Mouse (Mus musculus): Measurements from ENCODE around the gene Commd6.
A peak's percentile ranks its signal among the peaks of the same experiment; 100 is the strongest.

Gene Commd6

GRCm38 (mm10) chr14:101640153-101640843, at the start of gene Commd6:
Gene Commd6, minus strand, starts transcription at chr14:101640686.
- DNase-seq (ENCODE audit: low spot score) = peak; percentile 91

DNA sequence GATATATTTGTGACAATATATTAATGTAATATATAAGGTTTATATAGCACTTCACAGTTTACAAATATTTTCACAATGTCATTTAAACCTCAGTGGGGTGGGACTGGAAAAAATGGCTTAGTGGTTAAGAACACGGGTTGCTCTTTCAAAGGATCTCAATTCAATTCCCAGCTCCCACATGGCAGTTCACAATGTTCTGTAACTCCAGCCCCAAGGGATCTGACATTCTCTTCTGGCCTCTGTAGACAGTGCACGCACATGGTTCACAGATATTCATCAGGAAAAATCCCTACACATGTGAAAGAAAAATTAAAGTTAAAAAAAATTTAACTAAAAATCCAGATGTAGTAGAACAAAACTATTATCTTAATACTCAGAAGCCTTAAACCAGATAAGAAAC, 47.9 kb upstream of the Commd6 start:
- no peak for DNase-seq (ENCODE audit: low spot score)

DNA sequence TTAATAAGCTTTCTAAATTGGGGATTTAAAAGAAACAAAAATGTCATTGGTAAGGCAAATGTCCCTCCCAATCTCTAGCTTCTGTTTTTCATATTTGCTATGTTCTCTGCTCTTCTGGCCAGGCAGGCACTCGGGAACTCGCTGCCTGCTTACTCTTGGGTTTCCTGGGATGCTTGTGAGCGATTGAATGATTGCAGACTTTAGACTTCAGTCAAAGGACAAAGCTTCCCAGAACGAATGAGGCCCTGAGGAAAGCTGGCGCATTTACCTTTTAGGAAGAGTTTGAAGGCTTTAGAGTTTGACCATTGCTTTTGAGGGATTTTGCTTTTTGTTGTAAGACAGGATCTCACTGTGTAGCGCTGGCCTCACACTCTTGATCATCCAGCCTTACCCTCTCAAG, 47.2 kb upstream of the Commd6 start:
- no peak for DNase-seq (ENCODE audit: low spot score)

DNA sequence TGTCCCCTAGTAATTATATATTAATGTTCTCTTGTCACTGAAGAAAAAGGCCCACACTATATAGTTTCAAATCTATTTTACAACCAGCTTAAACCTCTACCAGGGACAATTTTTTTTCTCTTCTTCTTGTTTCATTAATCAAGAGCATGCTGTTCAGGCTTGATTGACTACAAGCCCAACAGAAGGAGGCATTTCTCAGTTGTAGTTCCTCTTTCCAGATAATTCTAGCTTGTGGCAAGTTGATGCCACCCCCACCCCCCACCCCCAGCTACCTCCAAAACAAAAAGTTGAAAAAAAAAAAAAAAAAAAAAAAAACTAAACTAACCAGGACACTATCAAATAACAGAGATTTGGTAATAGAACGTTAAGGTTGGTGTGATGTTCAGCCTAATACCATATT, 31.7 kb upstream of the Commd6 start:
- no peak for DNase-seq (ENCODE audit: low spot score)

DNA sequence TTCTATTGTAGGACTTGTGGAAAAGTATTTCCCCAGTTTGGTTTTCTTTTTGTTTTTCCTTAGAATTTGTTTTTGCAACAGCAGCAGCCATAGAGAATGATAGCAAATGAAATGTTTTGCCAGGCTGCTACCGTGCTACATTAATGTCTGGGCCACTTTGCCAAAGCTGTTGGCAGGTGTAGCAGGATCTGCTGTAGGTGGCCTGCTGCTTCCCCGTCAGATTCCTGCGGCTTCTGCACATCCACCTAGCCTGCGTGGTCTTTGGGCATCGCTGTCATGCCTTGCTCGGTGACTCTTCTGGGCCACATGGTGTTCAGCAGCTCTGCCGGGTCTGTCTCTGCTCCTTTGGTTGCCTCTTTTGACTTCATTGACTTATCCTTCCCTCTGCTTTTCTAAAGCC, 28.1 kb upstream of the Commd6 start:
- no peak for DNase-seq (ENCODE audit: low spot score)

DNA sequence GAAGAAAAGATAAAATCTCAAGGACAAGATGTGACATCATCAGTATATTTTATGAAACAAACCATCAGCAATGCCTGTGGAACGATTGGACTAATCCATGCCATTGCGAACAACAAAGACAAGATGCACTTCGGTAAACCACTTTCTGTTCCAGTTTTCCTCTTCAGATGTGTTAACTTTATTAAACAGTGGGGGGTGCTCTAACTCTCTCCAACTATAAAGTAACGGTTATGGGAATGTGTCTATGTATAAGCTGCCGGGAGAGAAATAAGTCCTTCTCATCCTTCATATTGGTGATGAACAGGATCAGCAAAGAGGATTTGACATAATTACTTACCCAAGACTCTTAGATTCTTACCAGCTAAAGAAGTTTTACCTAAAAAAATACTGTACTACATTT, 26.1 kb upstream of the Commd6 start:
- no peak for DNase-seq (ENCODE audit: low spot score)

DNA sequence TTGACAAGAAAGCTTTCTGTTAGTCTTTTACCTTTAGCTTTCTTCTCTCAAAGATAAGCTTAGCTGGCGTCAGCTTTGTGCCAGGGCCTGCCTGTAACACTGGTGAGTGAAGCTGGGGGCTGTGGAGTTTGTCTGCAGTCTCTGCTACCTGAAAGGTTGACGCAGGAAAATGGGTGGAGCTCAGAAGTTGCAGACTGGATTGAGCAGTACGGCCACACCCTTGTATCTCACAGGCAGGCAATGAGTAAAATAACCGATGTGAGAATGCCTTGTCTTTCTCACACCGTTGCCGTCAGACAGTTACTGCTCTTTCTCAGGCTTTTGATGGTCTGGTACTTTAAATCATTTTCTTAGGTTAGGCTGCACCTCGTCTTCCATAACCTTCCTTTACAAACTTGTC, 25.6 kb upstream of the Commd6 start:
- DNase-seq (ENCODE audit: low spot score) = no peak

- DNase-seq (ENCODE audit: low spot score) = no peak
Observed at GRCm38 (mm10) chr14:101664274-101664673, 23.8 kb upstream of the Commd6 start.

DNA sequence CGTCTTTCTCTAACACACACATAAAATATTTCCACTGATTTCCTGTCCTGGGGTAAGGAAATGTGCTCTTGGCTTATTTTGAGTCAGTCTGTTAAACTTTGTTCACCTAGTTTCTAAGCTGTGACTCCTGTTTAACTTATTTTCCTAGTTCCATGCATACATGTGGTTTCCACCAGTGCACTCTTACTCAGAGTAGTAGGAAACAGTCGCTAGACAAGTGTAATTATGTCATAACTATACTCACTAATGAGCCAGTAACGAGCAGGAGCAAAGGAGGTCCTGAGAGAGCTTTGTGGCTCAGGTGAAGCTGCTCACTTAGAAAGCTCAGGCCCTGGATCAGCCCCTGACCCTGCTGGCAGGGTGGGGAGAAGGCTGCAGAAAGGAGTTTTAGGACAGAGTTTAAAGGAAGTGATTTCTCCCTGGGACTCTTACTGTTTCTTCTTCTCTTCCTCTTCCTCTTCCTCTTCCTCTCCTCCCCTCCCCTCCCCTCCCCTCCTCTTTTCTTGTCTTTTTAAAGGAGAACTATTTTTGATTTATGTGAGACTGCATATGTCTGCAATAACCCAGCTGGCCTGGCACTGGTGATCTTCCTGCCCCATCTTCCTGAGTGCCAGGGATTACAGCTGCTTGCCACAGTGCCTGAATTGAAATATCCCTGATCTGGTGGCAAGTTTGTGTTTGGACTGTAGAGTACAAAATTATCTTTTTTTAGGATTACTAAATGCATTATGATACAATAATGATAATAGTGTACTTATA, 21.3 kb upstream of the Commd6 start:
- DNase-seq (ENCODE audit: low spot score) = no peak

DNA sequence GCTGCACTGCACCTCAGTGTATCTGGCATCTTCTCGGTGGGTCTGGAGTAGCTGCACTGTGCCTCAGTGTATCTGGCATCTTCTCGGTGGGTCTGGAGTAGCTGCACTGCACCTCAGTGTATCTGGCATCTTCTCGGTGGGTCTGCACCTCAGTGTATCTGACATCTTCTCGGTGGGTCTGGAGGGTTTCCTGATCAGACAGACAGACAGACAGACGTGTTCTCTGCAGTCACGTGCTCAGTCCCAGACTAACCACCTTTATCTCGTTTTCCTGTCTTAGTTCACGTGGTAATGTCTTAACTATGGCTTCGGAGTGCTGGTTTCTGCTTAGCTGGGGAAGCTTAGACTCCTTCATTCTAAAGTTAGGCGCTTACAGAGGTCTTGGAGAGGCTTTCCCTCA, 15.8 kb upstream of the Commd6 start:
- no peak for DNase-seq (ENCODE audit: low spot score)

- peak; percentile 9 for DNase-seq (ENCODE audit: low spot score)
Observed at GRCm38 (mm10) chr14:101654526-101654909, 14.0 kb upstream of the Commd6 start.

DNA sequence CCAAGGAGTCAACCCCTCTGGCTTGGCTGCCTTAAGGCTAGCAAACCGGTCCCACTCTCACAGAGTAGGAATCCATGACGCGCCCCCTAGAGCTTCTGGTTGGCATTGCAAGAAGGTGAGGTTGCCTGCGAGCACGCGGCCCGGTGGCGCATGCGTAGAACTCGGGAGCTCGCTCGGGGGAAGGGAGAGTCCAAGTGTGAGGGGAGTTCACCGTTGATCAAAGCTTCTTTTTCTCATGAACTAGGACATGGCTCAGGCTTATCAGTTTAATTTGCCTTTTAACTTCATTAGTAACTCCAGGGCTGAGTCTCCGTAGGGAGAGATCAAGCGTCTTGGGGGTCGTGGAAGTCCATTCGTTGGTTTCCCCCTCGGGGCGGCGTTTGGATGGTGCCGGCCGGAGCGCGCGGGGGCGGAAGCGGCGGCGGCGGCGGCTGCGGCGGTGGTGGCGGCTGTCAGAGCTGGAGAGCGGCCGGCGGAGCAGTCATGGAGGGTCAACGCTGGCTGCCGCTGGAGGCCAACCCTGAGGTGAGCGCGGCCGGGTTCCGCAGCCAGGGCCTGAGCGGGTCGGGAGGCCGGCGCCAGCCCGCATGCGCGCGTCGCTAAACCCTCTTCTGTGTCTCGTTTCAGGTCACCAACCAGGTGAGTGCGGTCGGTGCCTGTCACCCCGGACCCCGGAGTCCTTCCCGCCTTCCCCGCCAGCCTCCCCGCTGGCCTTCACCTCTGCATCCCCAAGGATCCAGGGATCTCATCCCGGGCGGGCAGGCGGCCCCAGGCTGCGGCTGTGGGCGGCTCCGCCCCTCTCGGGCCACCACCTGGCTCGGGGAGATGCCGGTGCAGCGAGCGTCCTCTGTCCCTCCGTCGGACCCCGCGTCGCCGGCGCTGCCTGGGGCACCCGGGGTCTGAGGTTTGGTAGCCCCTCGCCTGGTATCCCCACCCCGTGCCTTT, 13.4 kb upstream of the Commd6 start, which contains the start of gene Uchl3:
Gene Uchl3 (plus strand): TSS at position 387 of the 945 bp plus-strand sequence.
- DNase-seq (ENCODE audit: low spot score) = peak; percentile 98

DNA sequence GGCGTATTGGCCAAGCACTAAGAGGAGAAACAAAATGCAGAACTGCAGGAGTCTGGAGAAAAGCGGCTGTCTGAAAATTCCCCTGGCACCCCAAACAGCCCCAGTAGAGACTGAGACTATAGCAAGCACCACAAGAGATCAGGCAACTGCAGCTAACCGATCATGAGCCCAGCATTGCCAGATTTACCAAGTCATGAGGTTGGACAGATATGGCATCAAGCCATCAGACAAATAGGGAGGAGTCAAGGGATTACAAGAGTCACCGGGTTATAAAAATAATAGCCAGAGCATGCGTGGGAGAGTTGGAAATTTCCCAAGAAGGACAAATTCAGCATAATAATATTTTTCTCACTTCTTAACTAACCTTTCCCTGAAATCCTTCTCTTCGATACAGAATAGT, 12.1 kb upstream of the Commd6 start:
- DNase-seq (ENCODE audit: low spot score) = no peak

- DNase-seq (ENCODE audit: low spot score) = no peak
Observed at GRCm38 (mm10) chr14:101650551-101650950, 10.1 kb upstream of the Commd6 start.

DNA sequence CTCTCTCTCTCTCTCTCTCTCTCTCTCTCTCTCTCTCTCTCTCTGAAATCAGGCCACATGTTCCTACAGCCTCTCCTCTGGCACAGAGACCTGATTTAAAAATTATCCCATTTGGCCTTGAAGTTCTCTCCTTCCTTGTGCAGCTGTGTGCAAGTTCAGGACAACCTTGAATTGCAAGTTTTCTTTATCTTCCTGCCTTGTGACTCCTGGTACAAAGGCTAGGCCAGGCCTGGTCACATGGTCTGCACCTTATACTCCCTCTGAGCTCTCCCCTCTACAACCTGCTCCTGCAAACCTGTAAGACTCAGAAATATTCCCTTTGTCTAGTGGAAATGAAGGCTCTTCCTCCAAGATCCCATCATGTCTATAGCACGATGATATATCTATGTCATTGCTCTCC, 4.5 kb upstream of the Commd6 start:
- DNase-seq (ENCODE audit: low spot score) = no peak

GRCm38 (mm10) chr14:101637381-101637780, 3.1 kb downstream of the Commd6 start:
- DNase-seq (ENCODE audit: low spot score) = no peak

- DNase-seq (ENCODE audit: low spot score) = no peak
Observed at GRCm38 (mm10) chr14:101635765-101636164, 4.7 kb downstream of the Commd6 start.

DNA sequence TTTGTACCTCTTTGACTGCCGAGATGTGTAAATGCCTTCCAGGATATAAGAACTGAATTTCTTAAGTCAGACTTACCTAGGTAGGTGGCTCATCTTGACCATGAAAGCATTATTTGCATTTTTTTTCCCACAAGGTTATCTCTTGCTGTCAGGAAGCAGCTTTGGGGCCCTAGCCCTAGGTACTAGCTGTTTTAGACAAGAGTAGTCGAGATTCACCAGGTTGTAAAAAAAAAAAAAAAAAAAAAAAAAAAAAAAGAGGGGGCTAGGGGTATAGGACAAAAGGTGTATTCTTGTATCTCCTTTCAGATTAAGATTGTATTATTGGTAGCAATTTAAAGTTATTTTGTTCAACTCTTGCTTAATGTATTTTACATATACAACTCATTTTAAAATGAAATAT, 9.9 kb downstream of the Commd6 start:
- DNase-seq (ENCODE audit: low spot score) = no peak

DNA sequence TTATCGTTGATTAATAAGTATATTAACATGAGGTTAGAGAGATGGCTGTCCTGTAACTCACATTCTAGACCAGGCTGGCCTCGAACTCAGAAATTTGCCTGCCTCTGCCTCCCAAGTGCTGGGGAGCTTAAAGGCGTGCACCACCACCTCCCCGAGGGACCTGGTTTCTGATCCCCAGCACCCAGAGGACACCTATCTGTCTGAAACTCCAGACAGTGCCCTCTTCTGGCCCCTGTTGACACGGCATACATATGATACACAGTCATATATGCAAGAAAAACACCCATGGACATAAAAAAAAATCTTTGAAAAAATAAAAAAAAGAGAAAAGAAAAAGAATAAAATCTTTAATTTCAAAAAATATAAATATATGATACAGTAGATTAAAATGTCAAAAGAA, 22.8 kb downstream of the Commd6 start:
- no peak for DNase-seq (ENCODE audit: low spot score)

GRCm38 (mm10) chr14:101616178-101616577, 24.3 kb downstream of the Commd6 start:
- DNase-seq (ENCODE audit: low spot score) = no peak

- no peak for DNase-seq (ENCODE audit: low spot score)
Observed at GRCm38 (mm10) chr14:101613206-101613605, 27.3 kb downstream of the Commd6 start.

DNA sequence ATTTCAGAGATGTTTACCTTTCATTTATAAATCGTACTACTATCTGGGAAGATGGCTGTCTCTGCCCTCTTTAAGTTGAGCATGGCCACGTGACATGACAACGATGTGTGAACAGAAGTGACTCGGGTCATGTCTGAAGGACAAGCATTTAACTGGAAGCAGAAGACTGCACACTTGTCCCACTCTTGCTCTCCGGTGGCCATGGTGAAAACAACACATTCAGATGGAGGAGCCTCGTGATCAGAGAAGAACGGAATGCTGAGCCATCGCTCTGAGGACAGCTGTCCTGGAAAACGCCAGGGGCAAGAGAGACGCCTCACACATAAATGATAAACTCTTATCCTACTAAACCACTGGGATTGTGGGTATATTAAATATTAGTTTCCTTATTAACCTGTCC, 29.8 kb downstream of the Commd6 start:
- DNase-seq (ENCODE audit: low spot score) = no peak

All from urinary bladder, postnatal 14 days (tissue).